Mouse (Mus musculus) kidney, postnatal 0 days (tissue): ENCODE measurements at regions not wholly inside any gene's neighbourhood (a gene's known extent, or its start where the extent isn't known, plus 50 kb on each side); places are given as distances from the start of the nearest gene placed in this dataset.

ENCODE experiments used
- ATAC-seq: fragments of 200-750 bp; cut with Nextera tagmentation; replicated peaks from 2 replicates; pipeline ENCODE4 v1.8.0; 2017; ENCODE audit warnings: low read depth, moderate number of reproducible peaks, moderate TSS enrichment, moderate library complexity; ENCODE audit not compliant: low FRiP score
- DNase-seq: peaks from one replicate; pipeline ENCODE4 v3.0.0-alpha.2; 2016; ENCODE audit warnings: low spot score
- H3K27ac ChIP-seq: fragments of 300-500 bp; sonication (generic); 2 replicates; pipeline ENCODE4 v1.5.1; 2014; ENCODE audit warnings: mild to moderate bottlenecking
- H3K27me3 ChIP-seq: fragments of 300-500 bp; sonication (generic); 2 replicates; pipeline ENCODE4 v1.6.1; 2014; ENCODE audit warnings: low read length, mixed read lengths; ENCODE audit not compliant: insufficient read depth
- H3K36me3 ChIP-seq: fragments of 300-500 bp; sonication (generic); 2 replicates; pipeline ENCODE4 v1.6.1; 2014; ENCODE audit warnings: low read length, mixed read lengths; ENCODE audit not compliant: insufficient read depth
- H3K4me1 ChIP-seq: fragments of 300-500 bp; sonication (generic); replicated peaks from 2 replicates; pipeline ENCODE4 v1.6.1; 2014; ENCODE audit warnings: antibody characterized with exemption, low read length, mixed read lengths; ENCODE audit not compliant: insufficient read depth
- H3K4me2 ChIP-seq: fragments of 300-500 bp; sonication (generic); 2 replicates; pipeline ENCODE4 v1.6.1; 2014; ENCODE audit warnings: mild to moderate bottlenecking, low read length, moderate library complexity, mixed read lengths
- H3K4me3 ChIP-seq: fragments of 300-500 bp; sonication (generic); replicated peaks from 2 replicates; pipeline ENCODE4 v1.5.1; 2014; ENCODE audit warnings: low read depth, low read length
- H3K9ac ChIP-seq: fragments of 300-500 bp; sonication (generic); 2 replicates; pipeline ENCODE4 v1.6.1; 2014; ENCODE audit warnings: low read depth, low read length
- H3K9me3 ChIP-seq: fragments of 300-500 bp; sonication (generic); replicated peaks from 2 replicates; pipeline ENCODE4 v1.6.1; 2016; ENCODE audit warnings: low read length, inconsistent platforms, mixed read lengths
- CTCF ChIP-seq: IDR thresholded peaks from 2 replicates; pipeline ENCODE4 v1.5.1; 2016; ENCODE audit warnings: antibody characterized with exemption, low read depth, mild to moderate bottlenecking, moderate library complexity
- WGBS: fragments of 180-500 bp; shearing (Covaris S2); extraction: QIAGEN DNeasy Blood & Tissue Kit; methylation state at CpG from one replicate; pipeline ENCODE4 v1.1.7; 2014; 5-methylcytosine and 5-hydroxymethylcytosine counted together

- no peak for TF ChIP-seq CTCF
- no peak for ATAC-seq
- no peaks in the 10 kb centered on the region for H3K4me1 ChIP-seq
- no peak overlapping the region for H3K27ac ChIP-seq
- H3K4me2 ChIP-seq, result no peak overlapping the region
- no peaks in the 10 kb centered on the region for H3K9me3 ChIP-seq
- H3K36me3 ChIP-seq, result no peaks in the 10 kb centered on the region
- no peak overlapping the region for H3K9ac ChIP-seq
- DNase-seq, result no peak
- H3K27me3 ChIP-seq, result no peaks in the 10 kb centered on the region
- no peak overlapping the region for H3K4me3 ChIP-seq
- 54% methylated on average over 2 of the region's 2 CpGs for WGBS
Measured at GRCm38 (mm10) chr12:68554292-68554691, 604.7 kb downstream of the Rps29 start.

- no peak overlapping the region for H3K4me3 ChIP-seq
- no peak overlapping the region for H3K9ac ChIP-seq
- H3K36me3 ChIP-seq, result no peaks in the 10 kb centered on the region
- ATAC-seq (no peak), DNase-seq (no peak)
- H3K27ac ChIP-seq, result no peak overlapping the region
- no peak for TF ChIP-seq CTCF
- H3K27me3 ChIP-seq, result no peaks in the 10 kb centered on the region
- H3K9me3 ChIP-seq, result no peaks in the 10 kb centered on the region
- WGBS, result 71% methylated on average over 3 of the region's 3 CpGs
- no peaks in the 10 kb centered on the region for H3K4me1 ChIP-seq
- H3K4me2 ChIP-seq, result no peak overlapping the region
Measured at GRCm38 (mm10) chr12:68541811-68542210, 617.2 kb downstream of the Rps29 start.

GRCm38 (mm10) chr12:68500794-68501193 lies 658.2 kb downstream of the Rps29 start:
- H3K4me2 ChIP-seq, result no peak overlapping the region
- ATAC-seq (no peak), DNase-seq (peak; percentile 62)
- no peaks in the 10 kb centered on the region for H3K9me3 ChIP-seq
- no peaks in the 10 kb centered on the region for H3K4me1 ChIP-seq
- H3K4me3 ChIP-seq, result no peak overlapping the region
- H3K36me3 ChIP-seq, result no peaks in the 10 kb centered on the region
- no peaks in the 10 kb centered on the region for H3K27me3 ChIP-seq
- H3K9ac ChIP-seq, result no peak overlapping the region
- 76% methylated on average over 4 of the region's 4 CpGs for WGBS
- H3K27ac ChIP-seq, result no peak overlapping the region
- peak; percentile 76 for TF ChIP-seq CTCF

- peak; percentile 74 for DNase-seq
- Histone ChIP-seq H3K36me3 (no peaks in the 10 kb centered on the region), H3K4me1 (0 out of 2 replicates have a peak, but pooled peaks cover 2% of the 10 kb centered on the region), H3K27ac (no peak overlapping the region; the same call in 1 of the 2 replicates), H3K4me2 (peak overlapping the region; percentile 3; the same call in 1 of the 2 replicates), H3K9ac (no peak overlapping the region), H3K9me3 (no peaks in the 10 kb centered on the region), H3K4me3 (no peak overlapping the region), H3K27me3 (no peaks in the 10 kb centered on the region)
- peak; percentile 8; the same call in 1 of the 2 replicates for TF ChIP-seq CTCF
- WGBS, result 39% methylated on average over 4 of the region's 4 CpGs
- ATAC-seq, result peak; percentile 72; the same call in 1 of the 2 replicates
Measured at GRCm38 (mm10) chr12:68463032-68463431, 696.0 kb downstream of the Rps29 start.

GRCm38 (mm10) chr12:68458196-68458595 lies 700.8 kb downstream of the Rps29 start:
- H3K27me3 ChIP-seq, result no peaks in the 10 kb centered on the region

GRCm38 (mm10) chr12:68426601-68427000 lies 732.4 kb downstream of the Rps29 start:
- H3K27me3 ChIP-seq, result no peaks in the 10 kb centered on the region
- H3K36me3 ChIP-seq, result no peaks in the 10 kb centered on the region
- H3K4me1 ChIP-seq, result no peaks in the 10 kb centered on the region
- ATAC-seq (no peak), DNase-seq (no peak)
- H3K4me3 ChIP-seq, result no peak overlapping the region
- H3K4me2 ChIP-seq, result no peak overlapping the region
- TF ChIP-seq CTCF, result no peak
- H3K27ac ChIP-seq, result no peak overlapping the region
- no peak overlapping the region for H3K9ac ChIP-seq
- 83% methylated on average over 1 of the region's 1 CpGs for WGBS
- H3K9me3 ChIP-seq, result no peaks in the 10 kb centered on the region

More at GRCm38 (mm10) chr12:68458196-68458595, 700.8 kb downstream of the Rps29 start:
- H3K4me1 ChIP-seq, result 0 out of 2 replicates have a peak, but pooled peaks cover 2% of the 10 kb centered on the region
- 76% methylated on average over 7 of the region's 7 CpGs for WGBS
- no peak overlapping the region for H3K4me2 ChIP-seq
- H3K27ac ChIP-seq, result no peak overlapping the region
- no peak for ATAC-seq
- no peaks in the 10 kb centered on the region for H3K36me3 ChIP-seq
- H3K4me3 ChIP-seq, result no peak overlapping the region
- TF ChIP-seq CTCF, result no peak
- DNase-seq, result no peak
- no peaks in the 10 kb centered on the region for H3K9me3 ChIP-seq
- no peak overlapping the region for H3K9ac ChIP-seq

GRCm38 (mm10) chr12:68425006-68425405 lies 734.0 kb downstream of the Rps29 start:
- no peak overlapping the region for H3K27ac ChIP-seq
- H3K27me3 ChIP-seq, result no peaks in the 10 kb centered on the region
- no peaks in the 10 kb centered on the region for H3K4me1 ChIP-seq
- ATAC-seq, result no peak
- no peak overlapping the region for H3K4me2 ChIP-seq
- no peaks in the 10 kb centered on the region for H3K36me3 ChIP-seq
- TF ChIP-seq CTCF, result no peak
- no peak for DNase-seq
- H3K4me3 ChIP-seq, result no peak overlapping the region
- H3K9me3 ChIP-seq, result no peaks in the 10 kb centered on the region
- no peak overlapping the region for H3K9ac ChIP-seq
